Mouse (Mus musculus) cerebellum, adult 2 months (tissue): ENCODE results near the gene Meis2. TPM values are rescaled to one million over a fixed set of nuclear protein-coding genes. Genes with fewer than 3 reads are reported as not detected.

ENCODE experiments used
- DNase-seq, 2 experiments: peaks; one replicate each; pipeline ENCODE4 v3.0.0; 2021
- H3K27ac ChIP-seq: fragments of 200-500 bp; 2 replicates; pipeline ENCODE4 v1.5.1; 2012; ENCODE audit warnings: low read length, control low read depth, inconsistent platforms; ENCODE audit not compliant: insufficient read depth
- H3K27me3 ChIP-seq: fragments of 200-500 bp; 2 replicates; pipeline ENCODE4 v1.6.1; 2012; ENCODE audit warnings: inconsistent platforms, mild to moderate bottlenecking, low read length, moderate library complexity; ENCODE audit not compliant: control insufficient read depth, insufficient read depth
- H3K4me1 ChIP-seq: fragments of 200-500 bp; 2 replicates; pipeline ENCODE4 v1.6.1; 2011; ENCODE audit warnings: low read length; ENCODE audit not compliant: control insufficient read depth, insufficient read depth
- H3K4me3 ChIP-seq: fragments of 200-500 bp; replicated peaks from 2 replicates; pipeline ENCODE3; 2011; ENCODE audit warnings: mild to moderate bottlenecking, low read depth, low read length, control low read depth; ENCODE audit not compliant: insufficient read depth
- CTCF ChIP-seq: fragments of 200-500 bp; IDR thresholded peaks from 2 replicates; pipeline ENCODE4 v1.5.1; 2011; ENCODE audit warnings: low read depth, mild to moderate bottlenecking, control low read depth, low read length, moderate library complexity, borderline replicate concordance; ENCODE audit not compliant: insufficient read depth
- POLR2A ChIP-seq: fragments of 200-500 bp; IDR thresholded peaks from 2 replicates; pipeline ENCODE4 v1.6.1; 2011; ENCODE audit warnings: low read length, control low read depth, borderline replicate concordance; ENCODE audit not compliant: insufficient read depth
- WGBS: fragments of 180-500 bp; shearing (Covaris S2); methylation state at CpG from one replicate; pipeline ENCODE4 v1.1.7; 2018; 5-methylcytosine and 5-hydroxymethylcytosine counted together
- polyA plus RNA-seq: library from polyadenylated mRNA; depleted of rRNA; stranded (reverse); fragments of >200 nt; gene quantifications from 2 replicates; pipeline ENCODE4 v1.2.3, GENCODE M21; 2012

The Meis2 gene
- polyA plus RNA-seq, 1 experiment: 58.7 TPM

DNA sequence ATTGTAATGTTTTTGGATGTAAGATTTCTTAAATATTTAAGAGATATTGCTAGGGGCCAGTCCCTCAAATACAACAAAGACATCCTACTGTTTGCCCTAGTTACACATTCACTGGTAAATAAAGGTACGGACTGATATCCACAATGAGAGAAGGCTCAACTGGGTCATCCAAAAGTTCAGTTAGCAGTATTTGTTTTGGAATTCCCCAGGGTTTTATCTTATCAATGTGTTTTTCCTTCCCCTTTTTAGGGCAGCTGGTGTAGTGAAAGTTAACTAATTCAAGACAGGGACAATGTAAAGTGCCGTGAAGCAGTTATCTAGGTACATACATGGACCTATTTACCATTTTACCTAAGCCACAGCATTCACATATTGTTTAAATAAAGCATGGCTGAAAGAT lies 132.4 kb downstream of the Meis2 start:
- H3K4me3 ChIP-seq: no peak overlapping the region
- no peaks in the 10 kb centered on the region for H3K4me1 ChIP-seq
- no peak for DNase-seq
- no peak overlapping the region for H3K27ac ChIP-seq
- TF ChIP-seq CTCF: no peak
- no peak for TF ChIP-seq POLR2A
- H3K27me3 ChIP-seq: no peaks in the 10 kb centered on the region; the same call in 1 of the 2 replicates
- WGBS: 94% methylated on average over 2 of the region's 2 CpGs

DNA sequence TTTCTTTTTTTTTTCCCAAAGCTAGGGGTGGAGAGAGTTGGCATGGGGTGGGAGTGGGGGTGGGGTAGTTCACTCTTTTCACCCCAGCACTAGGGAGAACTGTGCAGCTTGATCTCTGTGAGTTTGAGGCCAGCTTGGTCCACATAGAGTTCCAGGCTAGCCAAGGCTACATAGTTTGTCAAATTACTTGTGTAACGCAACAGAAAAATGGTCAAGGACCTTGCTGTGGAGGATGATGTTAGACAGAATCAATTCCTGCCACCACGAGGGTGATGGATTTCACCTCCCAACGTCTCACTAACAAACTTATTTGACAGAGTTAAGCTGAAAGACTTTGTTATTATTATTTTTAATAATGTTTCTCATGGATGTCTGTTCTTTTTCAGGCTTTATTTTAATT lies 139.9 kb downstream of the Meis2 start:
- Histone ChIP-seq H3K4me3 (no peak overlapping the region), H3K27me3 (no peaks in the 10 kb centered on the region; the same call in 1 of the 2 replicates), H3K27ac (no peak overlapping the region), H3K4me1 (no peaks in the 10 kb centered on the region)
- TF ChIP-seq CTCF (no peak), POLR2A (no peak)
- 93% methylated on average over 3 of the region's 3 CpGs for WGBS
- DNase-seq: no peak

DNA sequence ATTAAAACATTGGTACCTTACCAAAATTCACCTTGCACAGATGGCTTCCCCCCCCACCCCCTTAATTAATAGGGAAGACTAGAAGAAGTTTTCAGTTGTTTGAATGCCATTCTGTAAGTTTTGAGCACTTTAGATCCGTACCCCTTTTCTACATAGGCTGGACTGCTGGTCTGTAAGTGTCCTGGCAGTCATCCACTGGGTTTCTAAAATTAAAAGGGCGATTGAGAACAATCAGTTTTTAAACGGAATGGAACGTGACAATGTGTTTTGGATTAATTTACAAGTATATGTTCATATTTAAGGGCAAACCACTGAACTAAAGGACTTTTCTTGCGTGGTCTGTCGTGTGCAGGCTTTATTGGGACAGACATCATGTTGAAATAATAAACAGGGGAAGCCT lies 141.2 kb downstream of the Meis2 start:
- Histone ChIP-seq H3K27me3 (no peaks in the 10 kb centered on the region; the same call in 1 of the 2 replicates), H3K4me1 (no peaks in the 10 kb centered on the region), H3K27ac (no peak overlapping the region), H3K4me3 (no peak overlapping the region)
- 76% methylated on average over 6 of the region's 6 CpGs for WGBS
- no peak for TF ChIP-seq CTCF
- no peak for TF ChIP-seq POLR2A
- DNase-seq: no peak

DNA sequence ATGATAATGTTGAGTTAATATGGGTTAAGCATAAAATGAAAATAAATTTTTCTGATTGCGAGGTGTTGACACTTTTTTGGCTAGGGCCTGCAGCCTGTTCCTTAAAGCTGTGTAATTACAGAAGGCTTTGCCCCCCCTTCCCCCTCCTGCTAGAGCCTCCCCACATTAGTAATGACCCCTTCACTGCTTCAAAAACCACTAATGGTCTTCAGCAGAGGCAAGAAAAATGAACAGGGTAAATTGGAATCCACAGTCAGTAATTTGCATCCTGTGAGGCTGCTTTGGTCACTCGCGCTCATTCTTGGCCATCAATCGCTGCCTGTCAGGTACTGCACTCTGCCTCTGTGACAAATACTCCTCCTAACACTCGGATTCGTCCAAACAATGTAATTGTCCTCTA lies 142.4 kb downstream of the Meis2 start:
- Histone ChIP-seq H3K4me3 (no peak overlapping the region), H3K27ac (no peak overlapping the region), H3K27me3 (no peaks in the 10 kb centered on the region; the same call in 1 of the 2 replicates), H3K4me1 (no peaks in the 10 kb centered on the region)
- no peak for TF ChIP-seq POLR2A
- no peak for TF ChIP-seq CTCF
- WGBS: 61% methylated on average over 6 of the region's 6 CpGs
- DNase-seq: no peak

DNA sequence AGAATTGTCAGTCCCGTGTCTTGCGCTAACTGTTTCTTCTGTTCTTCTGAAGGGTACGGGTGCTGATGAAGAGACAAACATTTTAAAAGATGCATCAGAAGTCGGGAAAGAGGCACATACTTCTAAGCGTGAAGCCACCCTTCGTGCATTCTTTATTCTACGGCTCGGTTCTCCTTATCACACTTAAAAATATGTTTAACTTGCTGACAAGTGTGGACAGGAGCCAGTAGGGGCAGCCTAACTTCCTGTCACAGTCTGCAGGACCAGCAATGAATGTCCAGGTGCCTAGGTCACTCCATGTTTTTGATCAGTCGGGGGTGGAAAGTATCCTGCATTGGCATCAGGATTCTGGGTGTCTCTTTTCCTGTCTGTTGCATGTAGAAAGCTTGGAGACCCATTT lies 144.0 kb downstream of the Meis2 start:
- no peak for TF ChIP-seq CTCF
- no peak for TF ChIP-seq POLR2A
- Histone ChIP-seq H3K4me1 (no peaks in the 10 kb centered on the region), H3K4me3 (no peak overlapping the region), H3K27me3 (no peaks in the 10 kb centered on the region; the same call in 1 of the 2 replicates), H3K27ac (no peak overlapping the region)
- DNase-seq: no peak
- 86% methylated on average over 9 of the region's 9 CpGs for WGBS

DNA sequence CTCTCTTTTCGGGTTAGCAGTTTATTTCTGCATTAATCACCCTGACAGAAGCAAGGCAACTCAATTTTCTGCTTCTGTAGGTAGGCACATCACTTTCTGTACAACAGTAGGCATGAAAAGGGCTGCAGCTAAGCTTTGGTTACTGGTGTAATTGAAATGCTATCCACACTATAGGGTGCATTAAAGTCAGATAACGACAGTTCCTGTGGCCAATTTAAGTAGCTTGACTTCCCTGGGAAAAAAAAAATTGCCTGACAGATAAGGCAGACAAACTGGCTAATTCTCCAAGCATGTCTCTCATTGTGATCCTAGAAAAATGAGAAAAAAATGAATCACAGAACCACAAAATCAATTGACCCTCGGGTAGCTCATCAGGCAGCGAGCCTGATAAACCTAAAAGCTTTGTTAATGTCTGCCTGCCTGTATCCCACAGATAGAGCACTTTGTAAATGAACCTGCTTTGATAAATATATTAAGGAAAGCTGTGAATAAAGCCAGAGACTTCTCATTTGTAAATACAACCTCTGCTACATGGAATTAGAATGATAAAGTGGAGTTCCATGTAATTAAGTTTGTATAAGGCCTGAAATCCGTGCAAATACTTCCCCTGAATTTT lies 145.2 kb downstream of the Meis2 start:
- Histone ChIP-seq H3K27me3 (no peaks in the 10 kb centered on the region; the same call in 1 of the 2 replicates), H3K27ac (no peak overlapping the region), H3K4me3 (no peak overlapping the region), H3K4me1 (no peaks in the 10 kb centered on the region)
- DNase-seq: no peak
- 69% methylated on average over 5 of the region's 5 CpGs for WGBS
- TF ChIP-seq POLR2A (no peak), CTCF (no peak)

DNA sequence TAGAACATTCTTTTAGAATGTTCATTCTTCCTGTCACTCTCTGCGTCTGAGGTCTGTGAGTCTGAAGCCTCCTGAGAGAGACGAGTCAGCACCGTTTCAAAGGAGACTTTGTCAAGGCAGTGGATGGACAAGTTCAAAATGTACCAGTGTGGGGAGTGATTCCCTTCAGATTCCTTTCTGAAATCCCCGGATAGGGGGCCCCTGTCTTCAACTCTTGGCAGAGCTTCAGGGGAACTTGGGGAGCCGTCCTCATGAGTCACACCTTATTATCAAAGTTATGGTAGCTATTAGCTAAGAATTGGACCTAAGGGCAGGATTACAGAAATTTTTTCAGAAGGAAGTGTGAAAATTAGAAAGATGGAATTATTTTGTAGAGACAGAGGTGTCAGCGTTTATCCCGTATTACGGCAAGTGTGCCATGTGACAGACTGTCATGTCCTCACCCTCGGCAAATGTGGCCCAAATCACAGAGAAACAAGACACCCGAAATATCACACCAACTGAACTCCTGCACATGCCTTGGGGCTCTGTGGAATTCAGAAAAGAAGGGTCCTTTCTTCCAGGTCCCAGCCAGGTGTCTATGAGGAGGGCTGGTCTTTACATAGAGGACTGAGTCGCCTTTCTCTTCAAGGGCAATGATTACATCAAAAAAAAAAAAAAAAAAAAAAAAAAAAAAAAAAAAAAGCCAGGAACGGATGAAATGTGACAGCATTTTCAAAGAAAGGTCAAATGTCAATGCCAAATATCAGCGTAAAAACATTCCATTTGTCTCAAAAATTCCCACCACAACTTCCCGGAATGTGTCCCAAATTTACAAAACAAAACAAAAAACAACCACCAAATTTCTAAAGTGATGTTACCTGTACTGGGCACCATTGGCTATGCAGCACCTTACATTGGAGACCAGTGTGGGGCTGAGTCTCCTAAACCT lies 146.2 kb downstream of the Meis2 start:
- TF ChIP-seq POLR2A (no peak), CTCF (no peak)
- Histone ChIP-seq H3K27me3 (no peaks in the 10 kb centered on the region; the same call in 1 of the 2 replicates), H3K4me1 (no peaks in the 10 kb centered on the region), H3K4me3 (no peak overlapping the region), H3K27ac (no peak overlapping the region)
- no peak for DNase-seq
- WGBS: 74% methylated on average over 14 of the region's 14 CpGs

DNA sequence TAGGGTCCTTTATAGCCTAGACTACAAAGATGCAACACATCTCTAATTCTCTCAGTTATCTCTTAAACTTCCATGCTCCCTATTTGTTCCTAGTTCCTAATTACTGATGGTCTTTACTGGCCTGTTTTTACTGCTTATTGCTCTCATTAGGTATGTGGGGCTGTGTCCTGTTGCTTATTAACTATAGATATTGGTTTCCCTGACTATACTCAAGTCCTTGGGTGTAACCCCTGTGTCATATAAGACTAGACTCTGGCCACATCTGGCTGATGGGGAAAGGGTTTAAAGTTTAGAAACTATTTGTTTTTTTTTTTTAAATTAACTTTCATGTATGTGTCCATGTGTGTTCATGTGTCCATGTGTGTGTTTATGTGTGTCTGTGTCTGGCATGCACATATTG lies 147.1 kb downstream of the Meis2 start:
- H3K27me3 ChIP-seq: no peaks in the 10 kb centered on the region; the same call in 1 of the 2 replicates
- no peak overlapping the region for H3K4me3 ChIP-seq
- TF ChIP-seq POLR2A (no peak), CTCF (no peak)
- no peak for DNase-seq
- no peak overlapping the region for H3K27ac ChIP-seq
- H3K4me1 ChIP-seq: no peaks in the 10 kb centered on the region
